Mouse (Mus musculus) erythroid progenitor cell, adult 5-6 weeks (primary cell): Measurements from ENCODE around the gene Nebl. TPM values are rescaled to one million over a fixed set of nuclear protein-coding genes. Genes with fewer than 3 reads are reported as not detected.

Source experiments
- ATAC-seq: replicated peaks from 2 replicates; pipeline ENCODE4 v1.8.0; 2016; ENCODE audit warnings: moderate number of reproducible peaks, mild to moderate bottlenecking, moderate TSS enrichment, inconsistent platforms; ENCODE audit not compliant: poor library complexity, low FRiP score, severe bottlenecking
- total RNA-seq, 2 experiments: library from RNA; stranded (forward) in 1 of 2; stranded (reverse) in 1 of 2; fragments of 150-400 nt in 1 of 2; fragments of 186-747, 209-891 nt in 1 of 2; gene quantifications; 2 replicates each; pipeline versions ENCODE4 v1.2.3 to v1.2.4; 2015 to 2017; ENCODE audit warnings: low replicate concordance in 2 of 2

Nebl gene
- total RNA-seq, 2 experiments from 2014 or later: not detected

DNA sequence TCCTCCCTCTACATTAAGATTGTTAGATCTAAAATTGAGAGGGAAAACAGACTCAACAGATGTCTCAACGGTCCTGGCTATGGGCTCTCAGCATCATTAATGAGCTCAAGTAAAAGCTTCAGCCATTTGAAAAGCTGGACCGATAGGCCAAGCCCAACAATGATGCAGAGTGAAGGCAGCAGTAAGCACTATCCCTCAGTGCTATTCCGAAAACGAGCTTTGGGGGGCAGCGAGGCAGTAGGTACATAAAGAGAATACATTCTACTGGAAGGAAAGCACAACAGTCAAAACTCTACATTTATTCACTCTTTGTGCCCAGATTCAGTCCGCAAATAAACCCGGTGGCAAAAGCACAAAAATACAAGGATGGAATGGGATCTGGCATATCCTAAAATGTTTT is 87.4 kb downstream of the Nebl start:
- no peak for ATAC-seq

DNA sequence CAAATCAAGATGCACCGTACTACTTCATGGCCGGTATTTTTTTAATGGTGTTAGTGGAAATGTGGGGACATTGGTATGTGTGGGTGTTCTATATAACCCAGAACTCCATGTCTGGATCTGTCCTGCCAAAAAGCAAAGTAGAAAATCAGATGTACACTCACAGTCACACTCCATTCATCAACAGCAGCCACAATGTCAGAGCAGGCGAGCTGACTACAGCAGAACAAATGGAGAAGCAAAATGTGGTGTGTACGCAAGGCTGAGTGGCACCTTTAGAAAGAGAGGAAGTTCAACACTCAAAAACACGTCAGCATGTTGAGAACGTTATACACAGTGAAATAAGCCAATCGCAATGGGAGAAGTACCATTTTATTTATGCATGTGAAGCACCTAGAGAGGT is 88.5 kb downstream of the Nebl start:
- ATAC-seq: no peak

DNA sequence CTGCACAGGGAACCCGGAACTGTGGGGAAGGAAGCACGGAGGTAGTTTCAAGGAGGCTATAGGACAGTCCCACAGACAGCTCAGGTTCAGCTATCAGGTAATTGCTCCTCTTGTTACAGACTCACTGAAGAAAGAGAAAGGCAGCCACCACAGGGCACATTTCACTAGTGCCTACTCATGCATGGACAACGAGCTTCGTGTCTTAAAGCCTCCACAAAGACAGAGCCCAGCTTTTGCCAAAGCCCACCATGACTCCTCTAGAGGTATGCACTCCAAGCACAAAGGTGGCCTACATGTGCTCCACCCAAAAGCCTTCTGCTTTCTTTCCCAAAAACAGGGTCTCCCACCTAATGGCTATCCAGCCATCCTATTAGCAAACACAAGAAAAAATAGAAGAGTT is 90.4 kb downstream of the Nebl start:
- ATAC-seq: no peak

- ATAC-seq: no peak
Measured at GRCm38 (mm10) chr2:17638631-17639030, 92.6 kb downstream of the Nebl start.

GRCm38 (mm10) chr2:17623931-17624330 is 107.3 kb downstream of the Nebl start:
- no peak for ATAC-seq

- no peak for ATAC-seq
Measured at GRCm38 (mm10) chr2:17610259-17610658, 121.0 kb downstream of the Nebl start.

GRCm38 (mm10) chr2:17603573-17603972 is 127.7 kb downstream of the Nebl start:
- ATAC-seq: no peak

- ATAC-seq: no peak
Measured at GRCm38 (mm10) chr2:17600652-17601051, 130.6 kb downstream of the Nebl start.

GRCm38 (mm10) chr2:17599860-17600259 is 131.4 kb downstream of the Nebl start:
- ATAC-seq: no peak

DNA sequence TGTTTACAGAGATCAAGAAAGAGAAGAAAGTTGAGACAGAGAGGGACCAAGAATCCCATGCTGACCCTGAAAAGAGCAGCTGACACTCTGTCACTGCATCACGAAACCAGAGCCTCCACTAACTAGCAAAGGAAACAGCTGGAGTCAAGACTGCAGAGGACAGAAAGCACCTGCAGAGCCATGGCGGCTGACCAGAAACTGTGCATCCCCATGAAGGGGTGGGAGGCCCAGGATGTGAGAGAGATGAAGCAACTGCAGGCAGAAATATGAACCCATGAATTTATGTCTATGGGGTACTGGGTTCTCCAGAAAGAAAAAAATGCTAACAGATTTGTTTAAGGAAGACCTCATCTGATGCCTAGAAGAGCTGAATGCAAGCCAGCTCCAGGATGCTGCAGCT is 133.3 kb downstream of the Nebl start:
- ATAC-seq: no peak

DNA sequence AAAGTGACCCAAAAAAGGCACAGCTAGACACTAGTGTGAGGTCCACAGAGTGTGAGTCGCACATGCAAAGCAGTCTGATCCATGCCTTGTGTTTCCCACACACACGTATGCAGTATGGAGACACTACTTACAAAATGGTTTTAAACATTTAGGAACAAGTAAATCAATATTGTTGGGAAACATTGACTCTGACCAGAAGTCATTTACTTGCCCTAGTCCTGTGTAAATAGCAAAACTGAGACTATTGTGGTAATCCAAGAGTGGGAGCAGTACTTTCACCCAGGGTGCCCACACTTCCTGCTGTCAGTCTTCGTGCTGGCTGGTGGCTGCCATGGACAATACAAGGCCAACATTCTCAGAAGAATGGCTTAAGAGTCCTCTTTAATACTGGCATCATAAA is 141.6 kb downstream of the Nebl start:
- no peak for ATAC-seq

- no peak for ATAC-seq
Measured at GRCm38 (mm10) chr2:17585329-17585992, 145.8 kb downstream of the Nebl start.

GRCm38 (mm10) chr2:17575648-17576047 is 155.6 kb downstream of the Nebl start:
- ATAC-seq: no peak

- no peak for ATAC-seq
Measured at GRCm38 (mm10) chr2:17571716-17572115, 159.5 kb downstream of the Nebl start.

GRCm38 (mm10) chr2:17558889-17559742 is 172.1 kb downstream of the Nebl start:
- ATAC-seq: no peak

DNA sequence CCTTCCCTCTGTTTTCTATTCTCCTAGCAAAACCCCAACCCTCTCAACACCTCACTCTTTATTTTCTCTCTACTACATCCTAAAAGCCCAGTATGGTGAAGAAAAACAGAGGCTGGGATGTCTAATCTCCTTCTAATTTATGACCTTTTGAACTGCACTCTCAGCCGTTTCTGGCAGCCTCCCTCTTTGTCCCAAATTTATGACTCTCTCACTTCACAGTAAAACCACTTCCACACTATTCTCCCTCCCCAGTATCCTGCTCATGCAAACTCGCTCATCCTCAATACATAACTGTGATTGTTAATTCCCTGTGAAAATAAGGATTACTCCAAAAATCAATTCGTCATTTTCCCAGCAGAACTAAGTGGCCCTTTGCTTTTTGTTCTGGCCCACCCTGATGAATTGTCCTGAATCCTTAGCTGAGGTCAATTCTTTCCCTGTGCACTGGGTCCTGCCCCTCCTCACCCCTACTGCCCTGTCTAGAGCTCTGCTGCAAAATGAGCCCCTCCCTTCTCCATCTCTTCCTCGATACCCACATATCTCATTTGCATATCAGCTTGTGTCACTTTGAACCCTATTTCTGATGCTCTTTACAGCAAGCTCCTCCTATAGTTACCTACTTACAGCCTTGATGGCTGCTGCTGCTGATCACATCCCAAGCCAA is 181.2 kb downstream of the Nebl start:
- no peak for ATAC-seq

DNA sequence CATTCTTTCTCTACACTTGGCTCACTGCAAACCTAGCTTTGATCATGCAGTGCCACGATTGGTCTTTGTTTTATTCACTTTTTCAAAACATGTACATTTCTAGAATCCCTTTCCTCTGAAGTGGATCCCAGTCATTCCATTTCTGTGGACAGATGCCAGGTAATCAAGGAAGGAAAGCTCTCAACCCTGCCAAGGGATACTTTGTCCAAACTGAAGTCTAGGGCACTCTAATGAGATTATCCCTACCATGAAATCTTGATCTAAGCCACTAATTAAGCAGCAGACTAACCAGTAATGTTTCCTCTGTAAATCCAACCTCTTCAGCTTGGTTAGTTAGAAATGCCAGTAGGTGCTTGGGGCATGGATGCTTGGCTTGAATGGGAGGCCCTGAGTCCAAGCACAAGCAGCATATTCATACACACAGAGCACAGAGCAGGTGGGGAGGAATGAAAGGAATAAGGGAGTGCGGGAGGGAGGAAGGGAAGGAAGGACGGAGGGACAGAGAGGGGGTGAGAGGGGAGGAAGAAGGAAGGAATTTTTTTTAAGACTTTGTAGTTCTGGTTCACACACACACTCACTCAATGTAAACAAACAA is 184.8 kb downstream of the Nebl start:
- no peak for ATAC-seq

DNA sequence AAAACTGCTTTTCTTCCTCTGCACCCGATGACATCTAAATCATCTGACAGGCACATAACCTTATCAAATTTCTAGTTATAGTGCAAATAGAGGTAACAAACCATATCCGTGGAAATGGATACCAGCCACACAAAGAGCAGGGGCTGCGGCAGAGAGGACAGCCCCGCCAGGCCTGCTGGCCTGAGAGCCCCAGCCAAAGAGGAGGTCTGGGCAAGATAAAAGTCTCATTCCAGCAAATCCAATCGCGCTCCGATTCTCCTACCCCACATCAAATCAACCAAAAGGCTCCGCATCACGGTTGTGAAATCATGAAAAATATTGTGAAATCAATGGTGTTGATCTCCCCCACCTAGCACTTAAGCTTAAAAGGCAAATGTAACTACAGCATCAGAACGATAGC is 191.5 kb downstream of the Nebl start:
- no peak for ATAC-seq

DNA sequence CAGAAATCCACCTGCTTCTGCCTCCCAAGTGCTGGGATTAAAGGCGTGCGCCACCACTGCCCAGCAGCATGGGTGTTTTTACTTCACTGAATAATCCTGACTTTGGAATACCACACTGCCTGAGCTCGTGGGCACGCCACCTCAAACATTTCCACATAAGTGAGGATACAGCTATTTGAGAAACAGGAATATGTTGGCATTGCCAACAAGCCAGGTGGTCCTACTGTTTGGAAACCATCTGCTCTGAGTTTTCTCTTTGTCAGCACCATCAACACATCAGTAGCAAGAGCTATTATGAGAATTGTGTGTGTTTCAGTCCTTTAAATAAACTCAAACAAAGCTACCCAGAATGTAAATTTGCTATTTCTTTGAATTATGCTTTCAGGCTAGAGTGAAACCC is 192.8 kb downstream of the Nebl start:
- no peak for ATAC-seq

- no peak for ATAC-seq
Measured at GRCm38 (mm10) chr2:17531355-17532105, 199.7 kb downstream of the Nebl start.
